Mouse (Mus musculus) testis, adult 2 months (tissue): ENCODE measurements at regions not wholly inside any gene's neighbourhood (a gene's known extent, or its start where the extent isn't known, plus 50 kb on each side); places are given as distances from the start of the nearest gene placed in this dataset.

Experiments used
- CTCF ChIP-seq: fragments of 200-500 bp; IDR thresholded peaks from 2 replicates; pipeline ENCODE4 v1.5.1; 2012; ENCODE audit warnings: low read depth, mild to moderate bottlenecking, inconsistent platforms, low read length, moderate library complexity; ENCODE audit not compliant: control insufficient read depth, insufficient read depth, insufficient replicate concordance
- POLR2A ChIP-seq: fragments of 200-500 bp; IDR thresholded peaks from 2 replicates; pipeline ENCODE4 v1.6.1; 2012; ENCODE audit warnings: low read depth, mild to moderate bottlenecking, inconsistent platforms, low read length, moderate library complexity; ENCODE audit not compliant: control insufficient read depth

DNA sequence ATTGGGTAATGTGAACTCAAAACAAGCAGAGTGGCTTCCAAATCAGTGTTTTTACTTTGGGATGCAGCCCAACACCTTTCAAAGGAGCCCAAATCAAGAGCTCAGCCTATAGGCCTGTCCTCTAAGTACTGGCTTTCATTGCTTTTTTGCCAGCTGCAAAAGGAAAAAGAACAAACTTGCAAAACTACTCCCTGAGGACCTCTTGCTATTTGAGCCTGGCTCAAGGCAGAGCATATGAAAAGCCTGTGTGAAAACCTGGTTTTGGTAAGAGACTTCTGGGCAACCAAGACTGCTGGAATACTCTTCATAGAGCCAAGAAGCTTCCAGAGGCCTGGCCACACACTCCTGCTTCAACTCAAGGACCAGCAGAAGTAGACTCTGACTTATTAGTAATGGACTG is 503.5 kb downstream of the Rab28 start:
- TF ChIP-seq POLR2A (no peak), CTCF (no peak)
